Mouse (Mus musculus): Measurements from ENCODE around the gene Mettl13.

DNA sequence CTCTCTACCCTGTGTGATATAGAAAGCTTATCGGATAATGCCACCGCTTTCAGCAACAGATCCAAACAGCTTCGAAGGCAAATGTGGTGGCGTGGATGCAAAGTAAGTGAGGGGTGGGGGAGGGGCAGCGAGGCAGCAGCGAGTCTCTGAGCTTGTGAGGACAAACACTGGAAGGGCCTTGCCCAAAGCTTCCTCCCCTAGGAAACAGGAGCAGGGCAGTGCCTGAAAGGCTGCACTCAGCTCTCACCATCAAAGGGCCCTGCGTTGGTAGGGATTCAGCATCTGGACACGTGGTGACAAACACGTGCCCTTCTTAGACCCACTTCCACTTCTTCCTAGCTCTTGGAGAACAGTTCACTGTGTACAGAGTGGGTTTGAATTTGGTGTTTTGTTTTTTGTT is 41.1 kb upstream of the Mettl13 start:
- TF ChIP-seq EP300 (IDR thresholded peaks at IDR 0.05; ENCODE audit: low read depth) (no peak), CTCF (IDR thresholded peaks at IDR 0.05; ENCODE audit: low read depth) (no peak)
